Mouse (Mus musculus) CH12.LX (cell line): ENCODE data around the gene Gm10382. TPM values are rescaled to one million over a fixed set of nuclear protein-coding genes. Genes with fewer than 3 reads are reported as not detected.

Source experiments
- DNase-seq: peaks from one replicate; pipeline ENCODE4 v3.0.0-alpha.2; 2013; ENCODE audit errors: extremely low read depth
- H3K27ac ChIP-seq: 2 replicates; pipeline ENCODE4 v1.5.1; 2012; ENCODE audit warnings: low read depth, mild to moderate bottlenecking, control low read depth, moderate library complexity; ENCODE audit not compliant: insufficient read depth
- H3K27me3 ChIP-seq: replicated peaks from 2 replicates; pipeline ENCODE3; 2012; ENCODE audit warnings: inconsistent platforms
- H3K36me3 ChIP-seq, 2 experiments: replicated peaks in 1 of 2; 2 replicates each; pipeline versions ENCODE3 to v1.6.1; 2012; ENCODE audit warnings: inconsistent platforms in 1 of 2, low read length in 1 of 2, mild to moderate bottlenecking in 1 of 2, mixed read lengths in 1 of 2, moderate library complexity in 1 of 2; ENCODE audit not compliant: control insufficient read depth in 1 of 2, insufficient read depth in 1 of 2
- H3K4me1 ChIP-seq, 2 experiments: 2 replicates each; pipeline ENCODE4 v1.6.1; 2012; ENCODE audit warnings: inconsistent platforms in 1 of 2, moderate library complexity in 1 of 2; ENCODE audit not compliant: insufficient read depth in 2 of 2, control insufficient read depth in 1 of 2
- H3K4me2 ChIP-seq: 2 replicates; pipeline ENCODE4 v1.6.1; 2012; ENCODE audit warnings: low read depth, mild to moderate bottlenecking, control low read depth; ENCODE audit not compliant: poor library complexity, insufficient read depth, severe bottlenecking
- H3K4me3 ChIP-seq, 3 experiments: fragments of 150-350 bp in 1 of 3; sonication (generic) in 1 of 3; replicated peaks in 1 of 3; 2 replicates each; pipeline versions ENCODE3 to v1.5.1; 2011 to 2012; ENCODE audit warnings: low read depth in 2 of 3, low read length in 2 of 3, mild to moderate bottlenecking in 2 of 3, moderate library complexity in 2 of 3, control low read depth in 1 of 3, improper control_type of control experiment in 1 of 3, inconsistent platforms in 1 of 3, mixed read lengths in 1 of 3; ENCODE audit not compliant: poor library complexity in 1 of 3
- H3K79me2 ChIP-seq: replicated peaks from 2 replicates; pipeline ENCODE4 v1.6.1; 2012; ENCODE audit warnings: mild to moderate bottlenecking, moderate library complexity; ENCODE audit not compliant: control insufficient read depth, poor library complexity, insufficient read depth, severe bottlenecking; ENCODE audit errors: extremely low read depth
- H3K9ac ChIP-seq: 2 replicates; pipeline ENCODE4 v1.6.1; 2012; ENCODE audit warnings: low read depth, mild to moderate bottlenecking, control low read depth, moderate library complexity; ENCODE audit not compliant: insufficient read depth
- H3K9me3 ChIP-seq: replicated peaks from 2 replicates; pipeline ENCODE3; 2012; ENCODE audit warnings: low read length, inconsistent platforms, mixed read lengths
- BHLHE40 ChIP-seq: IDR thresholded peaks from 2 replicates; pipeline ENCODE4 v1.6.1; 2011; ENCODE audit warnings: mild to moderate bottlenecking, low read depth, low read length, improper control_type of control experiment
- CTCF ChIP-seq, 2 experiments: IDR thresholded peaks in 1 of 2; conservative IDR thresholded peaks in 1 of 2; 2 replicates each; pipeline ENCODE4 v1.5.1; 2011 to 2012; ENCODE audit warnings: low read depth in 2 of 2, low read length in 2 of 2, improper control_type of control experiment in 1 of 2, inconsistent platforms in 1 of 2, mild to moderate bottlenecking in 1 of 2, moderate library complexity in 1 of 2
- ELF1 ChIP-seq: IDR thresholded peaks from 2 replicates; pipeline ENCODE4 v1.6.1; 2014; ENCODE audit warnings: low read depth, mild to moderate bottlenecking, inconsistent platforms, low read length, improper control_type of control experiment
- ETS1 ChIP-seq: conservative IDR thresholded peaks from 2 replicates; pipeline ENCODE4 v1.6.1; 2012; ENCODE audit warnings: low read depth, mild to moderate bottlenecking, inconsistent platforms, low read length, improper control_type of control experiment, moderate library complexity
- IRF4 ChIP-seq: IDR thresholded peaks from 2 replicates; pipeline ENCODE4 v1.6.1; 2014; ENCODE audit warnings: low read depth, mild to moderate bottlenecking, inconsistent platforms, low read length, improper control_type of control experiment
- JUND ChIP-seq: conservative IDR thresholded peaks from 2 replicates; pipeline ENCODE4 v1.6.1; 2011; ENCODE audit warnings: low read depth, low read length, improper control_type of control experiment
- MAFK ChIP-seq: IDR thresholded peaks from 2 replicates; pipeline ENCODE4 v1.6.1; 2011; ENCODE audit warnings: low read length, improper control_type of control experiment; ENCODE audit not compliant: insufficient replicate concordance
- MAZ ChIP-seq: IDR thresholded peaks from 2 replicates; pipeline ENCODE4 v1.6.1; 2012; ENCODE audit warnings: low read depth, mild to moderate bottlenecking, inconsistent platforms, low read length, improper control_type of control experiment, moderate library complexity
- MEF2A ChIP-seq: IDR thresholded peaks from 2 replicates; pipeline ENCODE4 v1.6.1; 2014; ENCODE audit warnings: low read depth, mild to moderate bottlenecking, inconsistent platforms, low read length, improper control_type of control experiment, borderline replicate concordance
- MXI1 ChIP-seq: IDR thresholded peaks from 2 replicates; pipeline ENCODE4 v1.6.1; 2011; ENCODE audit warnings: mild to moderate bottlenecking, low read depth, low read length, improper control_type of control experiment
- NRF1 ChIP-seq: IDR thresholded peaks from 2 replicates; pipeline ENCODE4 v1.6.1; 2014; ENCODE audit warnings: low read depth, mild to moderate bottlenecking, inconsistent platforms, low read length, improper control_type of control experiment, moderate library complexity
- RAD21 ChIP-seq: IDR thresholded peaks from 2 replicates; pipeline ENCODE4 v1.6.1; 2011; ENCODE audit warnings: low read depth, mild to moderate bottlenecking, low read length, improper control_type of control experiment, moderate library complexity
- RCOR1 ChIP-seq: conservative IDR thresholded peaks from 2 replicates; pipeline ENCODE4 v1.6.1; 2012; ENCODE audit warnings: low read depth, mild to moderate bottlenecking, inconsistent platforms, low read length, improper control_type of control experiment
- SIN3A ChIP-seq: IDR thresholded peaks from 2 replicates; pipeline ENCODE4 v1.6.1; 2012; ENCODE audit warnings: low read length, improper control_type of control experiment, inconsistent platforms
- TBP ChIP-seq: conservative IDR thresholded peaks from 2 replicates; pipeline ENCODE4 v1.6.1; 2011; ENCODE audit warnings: low read depth, low read length, improper control_type of control experiment
- UBTF ChIP-seq: IDR thresholded peaks from 2 replicates; pipeline ENCODE4 v1.6.1; 2012; ENCODE audit warnings: low read depth, mild to moderate bottlenecking, inconsistent platforms, low read length, improper control_type of control experiment, moderate library complexity
- USF1 ChIP-seq: IDR thresholded peaks from 2 replicates; pipeline ENCODE4 v1.6.1; 2014; ENCODE audit warnings: low read depth, mild to moderate bottlenecking, inconsistent platforms, low read length, improper control_type of control experiment
- USF2 ChIP-seq: conservative IDR thresholded peaks from 2 replicates; pipeline ENCODE4 v1.6.1; 2011; ENCODE audit warnings: low read depth, low read length, improper control_type of control experiment
- ZC3H11A ChIP-seq: IDR thresholded peaks from 2 replicates; pipeline ENCODE4 v1.6.1; 2012; ENCODE audit warnings: low read depth, mild to moderate bottlenecking, inconsistent platforms, low read length, improper control_type of control experiment
- ZNF384 ChIP-seq: IDR thresholded peaks from 2 replicates; pipeline ENCODE4 v1.6.1; 2012; ENCODE audit warnings: low read depth, low read length, improper control_type of control experiment, inconsistent platforms
- dilution Hi-C: fragments of 300-500 bp; cut with MboI; formaldehyde crosslinking; loops from 2 replicates; pipeline ENCODE4 v1.14.3; 2020; ENCODE audit warnings: low sequenced_read_pairs; ENCODE audit not compliant: extremely low pct_unique_long_range_greater_than_20kb, extremely low pct_ligation_motif_present
- in situ Hi-C: fragments of 300-500 bp; cut with MboI; formaldehyde crosslinking; loops from 3 replicates; pipeline ENCODE4 v1.14.3; 2019; ENCODE audit warnings: low sequenced_read_pairs, low pct_ligation_motif_present, low pct_unique_long_range_greater_than_20kb, mixed read lengths
- polyA plus RNA-seq: library from polyadenylated mRNA; unstranded; fragments of >175 nt; gene quantifications from 2 replicates; pipeline ENCODE4 v1.2.1, GENCODE M21; 2012; ENCODE audit warnings: low read depth; ENCODE audit not compliant: insufficient read length
- total RNA-seq, 2 experiments: library from RNA; depleted of rRNA; stranded (reverse); fragments of 300-350 nt in 1 of 2; fragments of >200 nt in 1 of 2; gene quantifications; 2 replicates each; pipeline ENCODE4 v1.2.3; 2012 to 2014

Gene Gm10382
- total and polyA plus RNA-seq, 3 experiments = 0.59 to 1.1 TPM; not detected in 1

- no peak for TF ChIP-seq ZNF384
- TF ChIP-seq BHLHE40 = 0 out of 2 replicates have a peak, but pooled peaks have one; percentile 13
- TF ChIP-seq, all 38 proteins: peak for 1
- H3K79me2 ChIP-seq = no peaks in the 10 kb centered on the region
- no peak overlapping the region for H3K27ac ChIP-seq
- no peaks in the 10 kb centered on the region for H3K27me3 ChIP-seq
- H3K4me3 ChIP-seq = no peak overlapping the region
- no peak overlapping the region for H3K4me2 ChIP-seq
- no peak overlapping the region for H3K9ac ChIP-seq
- H3K9me3 ChIP-seq = peaks cover 12% of the 10 kb centered on the region
- H3K36me3 ChIP-seq = no peaks in the 10 kb centered on the region
- peaks cover 3 to 48% of the 10 kb centered on the region in 2 experiments; a peak in 3 of 4 replicates for H3K4me1 ChIP-seq
- in situ Hi-C loops (loop anchor here (5.0 kb wide), 1 partner anchor 83 kb away; no protein-coding TSS in a partner anchor), dilution Hi-C loops (no loop called here)
- no peak for DNase-seq
Measured at GRCm38 (mm10) chr5:125354885-125355492, 34.1 kb upstream of the Gm10382 start.

DNA sequence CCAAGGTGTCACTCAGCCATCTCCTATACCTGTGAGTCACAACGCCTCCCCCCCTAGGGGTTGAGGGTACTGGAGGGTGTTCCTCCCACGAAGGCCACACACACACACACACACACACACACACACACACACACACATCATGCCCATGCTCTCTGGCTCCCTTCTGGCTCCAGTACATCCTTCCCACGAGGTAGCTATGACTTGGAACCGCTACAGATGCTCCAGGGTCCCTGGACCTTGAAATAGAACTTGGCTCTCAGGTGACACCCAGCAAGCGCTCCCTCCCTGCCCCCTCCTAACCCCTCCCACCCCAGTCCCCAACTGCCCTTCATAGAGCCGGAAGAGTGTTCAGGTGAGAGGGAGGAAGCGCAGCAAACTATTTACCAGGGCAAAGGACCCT, 33.5 kb upstream of the Gm10382 start:
- dilution Hi-C loops = no loop called here
- H3K9me3 ChIP-seq = peaks cover 14% of the 10 kb centered on the region
- no peaks in the 10 kb centered on the region for H3K27me3 ChIP-seq
- H3K4me1 ChIP-seq = peaks cover 3 to 48% of the 10 kb centered on the region in 2 experiments; a peak in 3 of 4 replicates
- H3K79me2 ChIP-seq = no peaks in the 10 kb centered on the region
- no peak overlapping the region for H3K4me3 ChIP-seq
- no peak overlapping the region for H3K9ac ChIP-seq
- H3K36me3 ChIP-seq = no peaks in the 10 kb centered on the region
- in situ Hi-C loops = loop anchor here (5.0 kb wide), 1 partner anchor 83 kb away; no protein-coding TSS in a partner anchor
- no peak for TF ChIP-seq NRF1
- TF ChIP-seq RAD21 = no peak
- no peak for TF ChIP-seq MXI1
- no peak for TF ChIP-seq MAFK
- no peak for TF ChIP-seq UBTF
- no peak for TF ChIP-seq SIN3A
- no peak for TF ChIP-seq JUND
- no peak for TF ChIP-seq CTCF (conservative IDR thresholded peaks at IDR 0.05 in 1 of 2, IDR thresholded peaks at IDR 0.05 in 1 of 2; ENCODE audit: low read depth in 2 of 2, low read length in 2 of 2)
- H3K27ac ChIP-seq = no peak overlapping the region
- H3K4me2 ChIP-seq = no peak overlapping the region
- no peak for DNase-seq

DNA sequence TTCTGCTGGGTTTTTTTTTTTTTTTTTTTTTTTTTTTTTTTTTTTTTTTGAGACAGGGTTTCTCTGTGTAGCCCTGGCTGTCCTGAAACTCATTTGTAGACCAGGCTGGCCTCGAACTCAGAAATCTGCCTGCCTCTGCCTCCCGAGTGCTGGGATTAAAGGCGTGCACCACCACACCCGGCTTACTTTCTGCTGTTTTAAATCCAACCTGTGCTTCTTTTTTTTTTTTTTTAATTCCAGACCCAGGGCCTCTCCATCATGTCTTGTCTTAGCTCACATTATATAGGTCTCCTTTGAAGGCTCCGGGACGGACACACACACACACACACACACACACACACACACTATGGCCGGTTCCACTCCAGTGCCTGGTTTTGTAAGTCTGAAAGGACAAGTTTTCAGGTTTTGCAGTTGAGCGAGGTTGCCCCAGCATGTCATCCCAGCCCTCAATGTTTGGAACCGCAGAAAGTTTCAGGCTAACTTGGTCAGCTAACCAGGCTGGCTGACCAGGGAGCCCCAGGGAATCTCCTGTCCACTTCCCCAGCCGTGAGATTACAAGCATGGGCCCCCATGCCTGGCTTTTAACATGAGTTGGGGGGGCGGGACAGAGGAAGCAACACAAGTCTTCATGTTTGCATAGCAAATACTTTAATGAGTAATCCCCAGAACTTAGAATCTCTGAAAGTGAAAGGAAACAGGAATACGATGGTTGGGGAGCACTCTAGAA, 31.4 kb upstream of the Gm10382 start:
- H3K9me3 ChIP-seq = peaks cover 20% of the 10 kb centered on the region
- H3K79me2 ChIP-seq = no peaks in the 10 kb centered on the region
- no peak overlapping the region for H3K9ac ChIP-seq
- in situ Hi-C loops = loop anchor here (5.0 kb wide), 1 partner anchor 85 kb away; no protein-coding TSS in a partner anchor
- peak overlapping the region in 2 of 3 experiments; percentile 16 to 30 for H3K4me3 ChIP-seq
- no peak overlapping the region for H3K27ac ChIP-seq
- DNase-seq = peak; percentile 63
- peak overlapping the region; percentile 90 for H3K4me2 ChIP-seq
- dilution Hi-C loops = no loop called here
- H3K27me3 ChIP-seq = no peaks in the 10 kb centered on the region
- H3K36me3 ChIP-seq = no peaks in the 10 kb centered on the region
- H3K4me1 ChIP-seq = peaks cover 5 to 36% of the 10 kb centered on the region in 2 experiments; a peak in 3 of 4 replicates
- TF ChIP-seq ETS1 (peak; percentile 46), USF1 (no peak), BHLHE40 (no peak), ZC3H11A (no peak), CTCF (conservative IDR thresholded peaks at IDR 0.05 in 1 of 2, IDR thresholded peaks at IDR 0.05 in 1 of 2; ENCODE audit: low read depth in 2 of 2, low read length in 2 of 2) (no peak), ZNF384 (peak; percentile 76), MEF2A (0 out of 2 replicates have a peak, but pooled peaks have one; percentile 32), MAZ (no peak), IRF4 (peak; percentile 60; the same call in 1 of the 2 replicates), SIN3A (peak; percentile 25; the same call in 1 of the 2 replicates), ELF1 (0 out of 2 replicates have a peak, but pooled peaks have one; percentile 27), TBP (no peak), RCOR1 (no peak; the same call in 1 of the 2 replicates), USF2 (no peak), MXI1 (peak; percentile 39; the same call in 1 of the 2 replicates)
